Mouse (Mus musculus) ES-E14 (cell line): ENCODE measurements at regions not wholly inside any gene's neighbourhood (a gene's known extent, or its start where the extent isn't known, plus 50 kb on each side); places are given as distances from the start of the nearest gene placed in this dataset.

Source experiments
- CHD2 ChIP-seq: IDR thresholded peaks from 2 replicates; pipeline ENCODE4 v1.6.1; 2014; ENCODE audit warnings: mild to moderate bottlenecking, low read depth, low read length, inconsistent platforms
- HCFC1 ChIP-seq: IDR thresholded peaks from 2 replicates; pipeline ENCODE4 v1.6.1; 2012; ENCODE audit warnings: low read length, inconsistent platforms, borderline replicate concordance; ENCODE audit not compliant: insufficient read depth
- ZC3H11A ChIP-seq: IDR thresholded peaks from 2 replicates; pipeline ENCODE4 v1.6.1; 2012; ENCODE audit warnings: low read depth, mild to moderate bottlenecking, inconsistent platforms, low read length, borderline replicate concordance
- ZNF384 ChIP-seq: IDR thresholded peaks from 2 replicates; pipeline ENCODE4 v1.6.1; 2012; ENCODE audit warnings: low read depth, low read length, inconsistent platforms

DNA sequence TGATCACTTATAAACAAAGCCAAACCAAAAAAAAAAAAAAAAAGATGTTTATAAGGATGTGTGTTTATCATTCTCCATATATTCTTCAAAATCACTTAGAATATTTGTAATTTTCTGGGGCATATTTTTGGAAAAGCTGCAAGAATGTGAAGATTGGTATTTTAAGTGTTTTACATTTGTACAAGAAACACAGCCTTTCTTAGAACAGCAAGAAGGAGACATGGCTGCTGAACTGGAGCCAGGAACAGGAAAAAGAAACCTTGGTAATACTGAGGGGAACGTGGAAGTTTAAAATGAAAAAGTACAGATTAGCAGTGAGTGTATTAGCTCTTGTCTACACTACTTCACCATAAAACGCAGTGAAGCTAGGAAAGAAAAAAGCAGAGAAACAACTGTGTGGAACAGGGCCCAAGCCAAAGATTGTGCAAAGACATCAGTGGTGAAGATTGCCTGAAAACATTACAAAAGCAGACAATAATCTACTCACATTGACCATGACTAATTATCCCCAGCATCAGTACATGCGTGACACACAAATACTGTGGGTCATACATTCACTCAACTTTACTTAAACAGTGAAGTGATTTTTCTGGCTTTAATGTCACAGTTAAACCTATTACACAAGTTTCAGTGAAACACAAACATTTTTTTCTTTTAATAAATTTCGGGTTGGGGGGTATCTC, 122.8 kb upstream of the Vegfc start:
- TF ChIP-seq HCFC1 (no peak), ZNF384 (no peak), CHD2 (no peak), ZC3H11A (no peak)
